Mouse (Mus musculus) heart, embryonic 15.5 days (tissue): ENCODE measurements around the gene Abcd2. TPM values are rescaled to one million over a fixed set of nuclear protein-coding genes. Genes with fewer than 3 reads are reported as not detected.

Source experiments
- ATAC-seq: fragments of 200-750 bp; cut with Nextera tagmentation; replicated peaks from 2 replicates; pipeline ENCODE4 v1.8.0; 2017; ENCODE audit warnings: low read depth, moderate TSS enrichment; ENCODE audit not compliant: insufficient number of reproducible peaks, insufficient read depth, low FRiP score
- H3K27ac ChIP-seq: fragments of 300-500 bp; sonication (generic); 2 replicates; pipeline ENCODE4 v1.5.1; 2015; ENCODE audit warnings: mild to moderate bottlenecking, inconsistent platforms
- H3K27me3 ChIP-seq: fragments of 300-500 bp; sonication (generic); 2 replicates; pipeline ENCODE4 v1.6.1; 2015; ENCODE audit warnings: inconsistent platforms
- H3K36me3 ChIP-seq: fragments of 300-500 bp; sonication (generic); 2 replicates; pipeline ENCODE4 v1.6.1; 2015; ENCODE audit warnings: mild to moderate bottlenecking, inconsistent platforms
- H3K4me1 ChIP-seq: fragments of 300-500 bp; sonication (generic); replicated peaks from 2 replicates; pipeline ENCODE4 v1.6.1; 2015; ENCODE audit warnings: inconsistent platforms
- H3K4me2 ChIP-seq: fragments of 300-500 bp; sonication (generic); 2 replicates; pipeline ENCODE4 v1.6.1; 2015; ENCODE audit warnings: inconsistent platforms, mild to moderate bottlenecking, moderate library complexity
- H3K4me3 ChIP-seq: fragments of 300-500 bp; sonication (generic); 2 replicates; pipeline ENCODE4 v1.5.1; 2015; ENCODE audit warnings: mild to moderate bottlenecking, inconsistent platforms
- H3K9ac ChIP-seq: fragments of 300-500 bp; sonication (generic); 2 replicates; pipeline ENCODE4 v1.6.1; 2015; ENCODE audit warnings: mild to moderate bottlenecking, inconsistent platforms
- H3K9me3 ChIP-seq: fragments of 300-500 bp; sonication (generic); replicated peaks from 2 replicates; pipeline ENCODE4 v1.6.1; 2016; ENCODE audit warnings: inconsistent platforms
- WGBS: fragments of 180-500 bp; shearing (Covaris S2); methylation state at CpG from one replicate; pipeline ENCODE4 v1.1.7; 2015; ENCODE audit warnings: mixed read lengths; 5-methylcytosine and 5-hydroxymethylcytosine counted together
- polyA plus RNA-seq: library from polyadenylated mRNA; unstranded; fragments of >200 nt; fragmentation: Nextera tagmentation; extraction: Ambion mirVana; gene quantifications from 2 replicates; pipeline ENCODE4 v1.2.1, GENCODE M21; 2015

Abcd2 gene
- 0.55 and 1.0 TPM in 2 replicates for polyA plus RNA-seq

- no peaks in the 10 kb centered on the region for H3K27me3 ChIP-seq
- WGBS: 0% methylated on average over 22 of the region's 22 CpGs
- peak; percentile 64; the same call in 1 of the 2 replicates for ATAC-seq
Measured at GRCm38 (mm10) chr15:91191412-91192222, at the start of gene Abcd2. Gene Abcd2, minus strand, starts transcription at chr15:91191799.

GRCm38 (mm10) chr15:91240683-91241335 lies 49.2 kb upstream of the Abcd2 start:
- 80% methylated on average over 3 of the region's 3 CpGs for WGBS
- Histone ChIP-seq H3K4me2 (no peak overlapping the region), H3K27me3 (no peaks in the 10 kb centered on the region), H3K27ac (no peak overlapping the region), H3K4me3 (no peak overlapping the region), H3K36me3 (no peaks in the 10 kb centered on the region), H3K9me3 (no peaks in the 10 kb centered on the region), H3K4me1 (no peaks in the 10 kb centered on the region), H3K9ac (no peak overlapping the region)
- ATAC-seq: no peak

More at GRCm38 (mm10) chr15:91191412-91192222, at the start of gene Abcd2:
- H3K36me3 ChIP-seq: no peaks in the 10 kb centered on the region
- no peaks in the 10 kb centered on the region for H3K9me3 ChIP-seq
- peaks cover 8% of the 10 kb centered on the region for H3K4me1 ChIP-seq
- peak within 1 kb of the TSS; percentile 74 for H3K4me2 ChIP-seq
- H3K9ac ChIP-seq: peak within 1 kb of the TSS; percentile 36; the same call in 1 of the 2 replicates
- H3K27ac ChIP-seq: peak within 1 kb of the TSS; percentile 69
- peak within 1 kb of the TSS; percentile 52 for H3K4me3 ChIP-seq

GRCm38 (mm10) chr15:91237294-91237693 lies 45.7 kb upstream of the Abcd2 start:
- H3K4me2 ChIP-seq: no peak overlapping the region
- H3K4me1 ChIP-seq: no peaks in the 10 kb centered on the region
- no peak overlapping the region for H3K4me3 ChIP-seq
- no peaks in the 10 kb centered on the region for H3K9me3 ChIP-seq
- H3K36me3 ChIP-seq: no peaks in the 10 kb centered on the region
- no peak overlapping the region for H3K27ac ChIP-seq
- no peaks in the 10 kb centered on the region for H3K27me3 ChIP-seq
- ATAC-seq: no peak
- WGBS: 78% methylated on average over 5 of the region's 5 CpGs
- no peak overlapping the region for H3K9ac ChIP-seq

GRCm38 (mm10) chr15:91206518-91206917 lies 14.9 kb upstream of the Abcd2 start:
- WGBS: 86% methylated on average over 5 of the region's 5 CpGs
- no peaks in the 10 kb centered on the region for H3K9me3 ChIP-seq
- H3K36me3 ChIP-seq: no peaks in the 10 kb centered on the region
- H3K9ac ChIP-seq: no peak overlapping the region
- H3K27ac ChIP-seq: no peak overlapping the region
- ATAC-seq: no peak
- H3K4me2 ChIP-seq: no peak overlapping the region
- H3K4me1 ChIP-seq: no peaks in the 10 kb centered on the region
- no peaks in the 10 kb centered on the region for H3K27me3 ChIP-seq
- no peak overlapping the region for H3K4me3 ChIP-seq

GRCm38 (mm10) chr15:91203521-91203920 lies 11.9 kb upstream of the Abcd2 start:
- Histone ChIP-seq H3K4me1 (no peaks in the 10 kb centered on the region), H3K27ac (no peak overlapping the region), H3K9ac (no peak overlapping the region), H3K9me3 (no peaks in the 10 kb centered on the region), H3K27me3 (no peaks in the 10 kb centered on the region), H3K4me3 (no peak overlapping the region), H3K36me3 (no peaks in the 10 kb centered on the region), H3K4me2 (no peak overlapping the region)
- ATAC-seq: no peak
- WGBS: 83% methylated on average over 3 of the region's 3 CpGs

- Histone ChIP-seq H3K4me3 (no peak overlapping the region), H3K36me3 (no peaks in the 10 kb centered on the region), H3K4me1 (no peaks in the 10 kb centered on the region), H3K9me3 (no peaks in the 10 kb centered on the region), H3K27me3 (no peaks in the 10 kb centered on the region), H3K9ac (no peak overlapping the region), H3K4me2 (no peak overlapping the region), H3K27ac (no peak overlapping the region)
- 92% methylated on average over 1 of the region's 1 CpGs for WGBS
- ATAC-seq: no peak
Measured at GRCm38 (mm10) chr15:91202486-91202885, 10.9 kb upstream of the Abcd2 start.

GRCm38 (mm10) chr15:91200833-91201232 lies 9.2 kb upstream of the Abcd2 start:
- no peak overlapping the region for H3K4me2 ChIP-seq
- no peaks in the 10 kb centered on the region for H3K27me3 ChIP-seq
- WGBS: 72% methylated on average over 1 of the region's 1 CpGs
- H3K36me3 ChIP-seq: no peaks in the 10 kb centered on the region
- H3K4me3 ChIP-seq: no peak overlapping the region
- H3K9me3 ChIP-seq: no peaks in the 10 kb centered on the region
- no peak overlapping the region for H3K9ac ChIP-seq
- no peak overlapping the region for H3K27ac ChIP-seq
- ATAC-seq: no peak
- no peaks in the 10 kb centered on the region for H3K4me1 ChIP-seq

- H3K9ac ChIP-seq: no peak within 1 kb of the TSS
- no peaks in the 10 kb centered on the region for H3K9me3 ChIP-seq
- no peaks in the 10 kb centered on the region for H3K36me3 ChIP-seq
- no peak within 1 kb of the TSS for H3K4me2 ChIP-seq
- H3K4me1 ChIP-seq: no peaks in the 10 kb centered on the region
- no peaks in the 10 kb centered on the region for H3K27me3 ChIP-seq
- ATAC-seq: no peak
- WGBS: 89% methylated on average over 30 of the region's 30 CpGs
- no peak within 1 kb of the TSS for H3K4me3 ChIP-seq
- H3K27ac ChIP-seq: no peak within 1 kb of the TSS
Measured at GRCm38 (mm10) chr15:91199256-91199905, 7.8 kb upstream of the Abcd2 start, which contains the start of gene CN725425. Gene CN725425, plus strand, starts transcription at chr15:91199494.

GRCm38 (mm10) chr15:91192223-91192598 lies 612 bp upstream of the Abcd2 start:
- peak overlapping the region; percentile 36; the same call in 1 of the 2 replicates for H3K9ac ChIP-seq
- H3K27me3 ChIP-seq: no peaks in the 10 kb centered on the region
- H3K27ac ChIP-seq: peak overlapping the region; percentile 69
- H3K4me2 ChIP-seq: peak overlapping the region; percentile 74
- H3K4me1 ChIP-seq: peaks cover 8% of the 10 kb centered on the region
- 12% methylated on average over 7 of the region's 7 CpGs for WGBS
- no peaks in the 10 kb centered on the region for H3K36me3 ChIP-seq
- peak overlapping the region; percentile 52 for H3K4me3 ChIP-seq
- H3K9me3 ChIP-seq: no peaks in the 10 kb centered on the region
- no peak for ATAC-seq

GRCm38 (mm10) chr15:91190519-91191207 lies 936 bp downstream of the Abcd2 start:
- no peak for ATAC-seq
- H3K4me3 ChIP-seq: peak overlapping the region; percentile 52
- no peaks in the 10 kb centered on the region for H3K27me3 ChIP-seq
- no peaks in the 10 kb centered on the region for H3K36me3 ChIP-seq
- H3K4me1 ChIP-seq: peaks cover 11% of the 10 kb centered on the region
- H3K27ac ChIP-seq: no peak overlapping the region
- no peak overlapping the region for H3K9ac ChIP-seq
- 54% methylated on average over 17 of the region's 17 CpGs for WGBS
- H3K4me2 ChIP-seq: peak overlapping the region; percentile 74
- no peaks in the 10 kb centered on the region for H3K9me3 ChIP-seq

GRCm38 (mm10) chr15:91190026-91190425 lies 1.6 kb downstream of the Abcd2 start:
- H3K4me2 ChIP-seq: peak overlapping the region; percentile 74
- H3K4me1 ChIP-seq: peaks cover 11% of the 10 kb centered on the region
- H3K27ac ChIP-seq: no peak overlapping the region
- no peaks in the 10 kb centered on the region for H3K36me3 ChIP-seq
- H3K27me3 ChIP-seq: no peaks in the 10 kb centered on the region
- no peaks in the 10 kb centered on the region for H3K9me3 ChIP-seq
- ATAC-seq: no peak
- 47% methylated on average over 4 of the region's 4 CpGs for WGBS
- peak overlapping the region; percentile 15; the same call in 1 of the 2 replicates for H3K4me3 ChIP-seq
- no peak overlapping the region for H3K9ac ChIP-seq
